Mouse (Mus musculus) adrenal gland, adult (tissue): ENCODE measurements at regions not wholly inside any gene's neighbourhood (a gene's known extent, or its start where the extent isn't known, plus 50 kb on each side); places are given as distances from the start of the nearest gene placed in this dataset.

Source experiments
- DNase-seq, 2 experiments: peaks; one replicate each; pipeline ENCODE4 v3.0.0; 2022 to 2023; ENCODE audit warnings: low spot score in 1 of 2; ENCODE audit not compliant: inconsistent age in 2 of 2

GRCm38 (mm10) chr13:90742615-90743402, 162.3 kb downstream of the Atp6ap1l start:
- DNase-seq = peak in 1 of 2 experiments; percentile 13

- no peak for DNase-seq
Measured at GRCm38 (mm10) chr13:90739797-90740196, 165.4 kb downstream of the Atp6ap1l start.

GRCm38 (mm10) chr13:90738513-90738912, 166.6 kb downstream of the Atp6ap1l start:
- DNase-seq = peak; percentile 9 to 55

- no peak for DNase-seq
Measured at GRCm38 (mm10) chr13:90733265-90733664, 171.9 kb downstream of the Atp6ap1l start.

GRCm38 (mm10) chr13:90729078-90729477, 176.1 kb downstream of the Atp6ap1l start:
- DNase-seq = no peak

- DNase-seq = no peak
Measured at GRCm38 (mm10) chr13:90727816-90728215, 177.3 kb downstream of the Atp6ap1l start.

- no peak for DNase-seq
Measured at GRCm38 (mm10) chr13:90725053-90725827, 179.9 kb downstream of the Atp6ap1l start.

- DNase-seq = no peak
Measured at GRCm38 (mm10) chr13:90724598-90724997, 180.6 kb downstream of the Atp6ap1l start.

GRCm38 (mm10) chr13:90723533-90723898, 181.6 kb downstream of the Atp6ap1l start:
- DNase-seq = no peak

GRCm38 (mm10) chr13:90722599-90723532, 182.3 kb downstream of the Atp6ap1l start:
- peak in 1 of 2 experiments; percentile 25 for DNase-seq

GRCm38 (mm10) chr13:90684324-90684723, 220.8 kb downstream of the Atp6ap1l start:
- no peak for DNase-seq

GRCm38 (mm10) chr13:90679162-90680010, 225.8 kb downstream of the Atp6ap1l start:
- no peak for DNase-seq

- no peak for DNase-seq
Measured at GRCm38 (mm10) chr13:90673823-90674222, 231.3 kb downstream of the Atp6ap1l start.

GRCm38 (mm10) chr13:90673079-90673478, 232.1 kb downstream of the Atp6ap1l start:
- no peak for DNase-seq

GRCm38 (mm10) chr13:90661567-90662141, 243.5 kb downstream of the Atp6ap1l start:
- DNase-seq = no peak

GRCm38 (mm10) chr13:90660950-90661349, 244.2 kb downstream of the Atp6ap1l start:
- DNase-seq = no peak

GRCm38 (mm10) chr13:90659087-90659486, 246.1 kb downstream of the Atp6ap1l start:
- no peak for DNase-seq

GRCm38 (mm10) chr13:90646356-90646755, 258.8 kb downstream of the Atp6ap1l start:
- DNase-seq = no peak

GRCm38 (mm10) chr13:90644216-90644615, 260.9 kb downstream of the Atp6ap1l start:
- DNase-seq = no peak
